Mouse (Mus musculus) heart, embryonic 10.5 days (tissue): Measurements from ENCODE around the gene Gpr183. TPM values are rescaled to one million over a fixed set of nuclear protein-coding genes. Genes with fewer than 3 reads are reported as not detected.

Source experiments
- DNase-seq: peaks from one replicate; pipeline ENCODE4 v3.0.0-alpha.2; 2017; ENCODE audit warnings: low spot score
- H3K27ac ChIP-seq: fragments of 300-500 bp; sonication (generic); 2 replicates; pipeline ENCODE4 v1.5.1; 2016; ENCODE audit warnings: mild to moderate bottlenecking
- H3K27me3 ChIP-seq: fragments of 300-500 bp; sonication (generic); 2 replicates; pipeline ENCODE4 v1.6.1; 2016; ENCODE audit warnings: mild to moderate bottlenecking; ENCODE audit not compliant: poor library complexity, insufficient read depth, severe bottlenecking
- H3K36me3 ChIP-seq: fragments of 300-500 bp; sonication (generic); 2 replicates; pipeline ENCODE4 v1.6.1; 2016; ENCODE audit warnings: mild to moderate bottlenecking, moderate library complexity
- H3K4me1 ChIP-seq: fragments of 300-500 bp; sonication (generic); 2 replicates; pipeline ENCODE4 v1.6.1; 2016; ENCODE audit warnings: mild to moderate bottlenecking
- H3K4me3 ChIP-seq: fragments of 300-500 bp; sonication (generic); 2 replicates; pipeline ENCODE4 v1.5.1; 2016; ENCODE audit warnings: mild to moderate bottlenecking, moderate library complexity
- H3K9me3 ChIP-seq: fragments of 300-500 bp; sonication (generic); 2 replicates; pipeline ENCODE4 v1.6.1; 2016; ENCODE audit warnings: mild to moderate bottlenecking, moderate library complexity
- WGBS: fragments of 180-500 bp; shearing (Covaris S2); methylation state at CpG from one replicate; pipeline ENCODE4 v1.1.7; 2016; 5-methylcytosine and 5-hydroxymethylcytosine counted together
- polyA plus RNA-seq: library from polyadenylated mRNA; unstranded; fragments of >200 nt; fragmentation: Nextera tagmentation; extraction: Ambion mirVana; gene quantifications from 2 replicates; pipeline ENCODE4 v1.2.1, GENCODE M21; 2016

Gpr183 gene
- polyA plus RNA-seq, 1 experiment from 2014 or later: 2.3 TPM

- Histone ChIP-seq H3K36me3 (peaks cover 25% of the 10 kb centered on the region), H3K27me3 (no peaks in the 10 kb centered on the region), H3K4me3 (no peak overlapping the region), H3K9me3 (no peaks in the 10 kb centered on the region), H3K4me1 (peaks cover 11% of the 10 kb centered on the region), H3K27ac (no peak overlapping the region)
- WGBS: 79% methylated on average over 3 of the region's 3 CpGs
- peak; percentile 58 for DNase-seq
Measured at GRCm38 (mm10) chr14:121918266-121918665, 46.7 kb downstream of the Gpr183 start.

- 86% methylated on average over 6 of the region's 6 CpGs for WGBS
- peaks cover 25% of the 10 kb centered on the region for H3K4me1 ChIP-seq
- DNase-seq: no peak
- H3K27me3 ChIP-seq: no peaks in the 10 kb centered on the region
- H3K36me3 ChIP-seq: peaks cover 37% of the 10 kb centered on the region
- H3K4me3 ChIP-seq: no peak overlapping the region
- H3K27ac ChIP-seq: no peak overlapping the region
- no peaks in the 10 kb centered on the region for H3K9me3 ChIP-seq
Measured at GRCm38 (mm10) chr14:121916311-121917094, 48.5 kb downstream of the Gpr183 start.

- DNase-seq: no peak
- 73% methylated on average over 8 of the region's 8 CpGs for WGBS
- Histone ChIP-seq H3K27ac (no peak within 1 kb of the TSS), H3K9me3 (no peaks in the 10 kb centered on the region), H3K36me3 (peaks cover 39% of the 10 kb centered on the region), H3K4me1 (peaks cover 22% of the 10 kb centered on the region), H3K4me3 (no peak within 1 kb of the TSS), H3K27me3 (no peaks in the 10 kb centered on the region)
Measured at GRCm38 (mm10) chr14:121915621-121916020, 49.4 kb downstream of the Gpr183 start, which contains the start of gene Gpr18. TSS of gene Gpr18 (minus strand) at chr14:121915781.

- no peak for DNase-seq
- Histone ChIP-seq H3K4me1 (peaks cover 17% of the 10 kb centered on the region; the same call in 1 of the 2 replicates), H3K4me3 (no peak overlapping the region), H3K27ac (no peak overlapping the region), H3K27me3 (no peaks in the 10 kb centered on the region), H3K9me3 (no peaks in the 10 kb centered on the region), H3K36me3 (peaks cover 40% of the 10 kb centered on the region)
- 87% methylated on average over 5 of the region's 5 CpGs for WGBS
Measured at GRCm38 (mm10) chr14:121915143-121915542, 49.9 kb downstream of the Gpr183 start.

GRCm38 (mm10) chr14:121912501-121912900 is 52.5 kb downstream of the Gpr183 start:
- H3K27me3 ChIP-seq: no peaks in the 10 kb centered on the region
- H3K4me3 ChIP-seq: no peak overlapping the region
- no peaks in the 10 kb centered on the region for H3K9me3 ChIP-seq
- peaks cover 48% of the 10 kb centered on the region for H3K36me3 ChIP-seq
- no peak for DNase-seq
- no peak overlapping the region for H3K27ac ChIP-seq
- WGBS: 88% methylated on average over 7 of the region's 7 CpGs
- H3K4me1 ChIP-seq: peaks cover 14% of the 10 kb centered on the region; the same call in 1 of the 2 replicates

- Histone ChIP-seq H3K36me3 (peaks cover 29% of the 10 kb centered on the region), H3K4me3 (no peak overlapping the region), H3K27ac (no peak overlapping the region), H3K27me3 (no peaks in the 10 kb centered on the region), H3K9me3 (no peaks in the 10 kb centered on the region), H3K4me1 (peaks cover 22% of the 10 kb centered on the region)
- DNase-seq: no peak
- 90% methylated on average over 6 of the region's 6 CpGs for WGBS
Measured at GRCm38 (mm10) chr14:121909868-121910267, 55.1 kb downstream of the Gpr183 start.

GRCm38 (mm10) chr14:121906992-121907681 is 57.9 kb downstream of the Gpr183 start:
- no peaks in the 10 kb centered on the region for H3K27me3 ChIP-seq
- H3K36me3 ChIP-seq: peaks cover 22% of the 10 kb centered on the region
- peaks cover 33% of the 10 kb centered on the region for H3K4me1 ChIP-seq
- no peak overlapping the region for H3K4me3 ChIP-seq
- DNase-seq: no peak
- H3K27ac ChIP-seq: no peak overlapping the region
- WGBS: 90% methylated on average over 11 of the region's 11 CpGs
- H3K9me3 ChIP-seq: no peaks in the 10 kb centered on the region

- Histone ChIP-seq H3K27ac (no peak overlapping the region), H3K4me3 (no peak overlapping the region), H3K27me3 (no peaks in the 10 kb centered on the region), H3K9me3 (no peaks in the 10 kb centered on the region), H3K4me1 (peaks cover 28% of the 10 kb centered on the region), H3K36me3 (peaks cover 16% of the 10 kb centered on the region)
- no peak for DNase-seq
- 86% methylated on average over 8 of the region's 8 CpGs for WGBS
Measured at GRCm38 (mm10) chr14:121906341-121906991, 58.5 kb downstream of the Gpr183 start.

- Histone ChIP-seq H3K27me3 (no peaks in the 10 kb centered on the region), H3K9me3 (no peaks in the 10 kb centered on the region), H3K4me3 (no peak overlapping the region), H3K36me3 (peaks cover 13% of the 10 kb centered on the region), H3K27ac (no peak overlapping the region), H3K4me1 (peaks cover 30% of the 10 kb centered on the region)
- WGBS: 28% methylated on average over 3 of the region's 3 CpGs
- DNase-seq: no peak
Measured at GRCm38 (mm10) chr14:121904754-121905153, 60.2 kb downstream of the Gpr183 start.

GRCm38 (mm10) chr14:121903381-121903876 is 61.6 kb downstream of the Gpr183 start:
- Histone ChIP-seq H3K9me3 (no peaks in the 10 kb centered on the region), H3K4me3 (no peak overlapping the region), H3K27ac (no peak overlapping the region), H3K27me3 (no peaks in the 10 kb centered on the region), H3K36me3 (peaks cover 6% of the 10 kb centered on the region; the same call in 1 of the 2 replicates), H3K4me1 (peaks cover 43% of the 10 kb centered on the region)
- 85% methylated on average over 7 of the region's 7 CpGs for WGBS
- DNase-seq: no peak
